Mouse (Mus musculus) right cerebral cortex, adult 2 months (tissue): Measurements from ENCODE around the gene Ogg1.

Experiments
- DNase-seq, 2 experiments: peaks; one replicate each; pipeline ENCODE4 v3.0.0; 2021 to 2022; ENCODE audit warnings: low spot score in 2 of 2

The Ogg1 gene

DNA sequence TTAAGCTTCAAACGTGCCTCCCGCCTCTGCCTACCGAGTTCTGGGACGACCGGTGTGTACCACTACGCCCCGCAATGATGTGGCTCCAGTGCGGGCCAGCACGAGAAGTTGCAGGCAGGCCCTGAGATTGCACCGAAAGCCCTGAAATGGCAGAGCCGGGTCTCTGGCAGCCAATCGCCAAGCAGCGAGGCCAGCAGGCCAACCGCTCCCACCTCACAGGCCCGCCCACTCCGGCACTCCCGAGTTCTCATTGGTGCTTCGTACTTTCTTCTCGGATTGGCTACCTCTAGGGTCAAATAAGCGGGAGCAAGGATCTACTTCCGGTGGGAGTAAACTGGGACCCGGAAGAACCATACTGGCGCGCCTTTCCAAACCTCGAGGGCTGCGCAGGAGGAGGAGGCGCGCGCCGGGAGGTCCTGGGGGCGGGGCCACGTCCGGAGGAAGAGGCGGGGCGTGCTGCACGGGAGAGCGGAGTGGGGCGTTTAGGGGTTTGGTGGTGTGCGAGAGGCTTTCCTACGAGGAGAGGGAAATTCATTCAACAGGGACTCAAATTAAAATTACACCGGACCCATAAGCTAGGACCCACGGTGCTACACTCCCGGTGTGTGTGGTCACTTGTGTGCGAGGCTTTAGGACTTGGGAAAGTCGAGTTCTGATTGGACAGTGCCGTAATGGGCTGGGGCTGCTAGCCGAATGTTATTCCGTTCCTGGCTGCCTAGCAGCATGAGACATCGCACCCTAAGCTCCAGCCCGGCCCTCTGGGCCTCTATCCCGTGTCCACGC lies at the start of gene Ogg1:
Gene Ogg1 (plus strand): TSS at position 440 of the 783 bp plus-strand sequence.
- peak; percentile 99 for DNase-seq

DNA sequence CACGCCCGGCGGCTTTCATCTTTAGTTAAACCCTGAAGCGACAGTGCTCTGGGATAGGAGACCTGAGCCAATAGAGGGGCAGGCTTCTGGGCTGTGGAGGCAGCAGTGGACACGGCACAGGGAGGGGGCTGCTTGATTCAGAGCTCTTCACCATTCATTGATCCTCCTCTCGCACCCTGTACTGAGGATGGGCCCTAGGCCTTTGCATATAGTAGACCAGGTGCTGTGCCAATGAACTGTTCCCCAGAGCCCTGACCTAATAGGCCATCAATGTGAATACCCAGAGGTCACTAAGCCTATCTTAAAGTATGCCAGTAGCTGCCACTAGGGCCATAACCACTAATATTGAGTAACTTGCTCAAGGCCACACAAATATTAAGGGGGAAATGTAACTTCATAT lies 45.1 kb upstream of the Ogg1 start:
- DNase-seq: no peak

DNA sequence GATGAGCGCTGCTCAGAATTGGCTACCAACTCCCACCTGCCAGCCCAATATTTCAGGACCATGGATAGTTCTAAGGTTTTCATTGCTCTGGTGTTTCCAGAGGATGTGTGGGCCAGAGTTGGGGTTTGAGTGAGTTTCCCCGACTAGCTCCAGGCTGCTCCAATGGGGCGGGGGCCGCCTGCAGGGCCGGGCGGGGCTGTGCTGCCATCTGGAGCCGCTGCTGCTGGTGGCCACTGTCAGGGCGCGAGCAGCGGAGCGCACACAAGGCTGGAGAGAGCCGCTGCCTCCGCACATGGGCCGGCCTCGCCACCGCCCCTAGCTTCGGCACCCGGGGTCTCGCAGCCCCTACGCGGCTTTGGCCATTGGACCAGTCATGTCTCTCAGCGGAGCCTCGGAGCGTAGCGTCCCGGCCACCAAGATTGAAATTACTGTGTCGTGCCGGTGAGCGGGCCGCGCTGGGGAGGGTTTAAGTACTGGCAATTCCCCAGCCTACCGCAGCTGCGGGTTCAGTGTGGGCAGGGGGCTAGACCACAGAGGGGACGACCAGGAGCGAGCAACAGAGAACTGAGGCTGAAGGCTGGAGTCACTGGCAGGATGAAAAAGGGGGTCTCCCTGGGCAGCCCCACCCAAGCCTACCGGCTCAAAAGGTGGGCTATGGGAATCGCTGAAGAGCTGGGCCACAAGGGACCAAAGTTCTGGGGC lies 44.5 kb upstream of the Ogg1 start, which contains the start of gene Cpne9:
Gene Cpne9 (plus strand): TSS at position 207 of the 702 bp plus-strand sequence.
- DNase-seq: peak in 1 of 2 experiments; percentile 38

DNA sequence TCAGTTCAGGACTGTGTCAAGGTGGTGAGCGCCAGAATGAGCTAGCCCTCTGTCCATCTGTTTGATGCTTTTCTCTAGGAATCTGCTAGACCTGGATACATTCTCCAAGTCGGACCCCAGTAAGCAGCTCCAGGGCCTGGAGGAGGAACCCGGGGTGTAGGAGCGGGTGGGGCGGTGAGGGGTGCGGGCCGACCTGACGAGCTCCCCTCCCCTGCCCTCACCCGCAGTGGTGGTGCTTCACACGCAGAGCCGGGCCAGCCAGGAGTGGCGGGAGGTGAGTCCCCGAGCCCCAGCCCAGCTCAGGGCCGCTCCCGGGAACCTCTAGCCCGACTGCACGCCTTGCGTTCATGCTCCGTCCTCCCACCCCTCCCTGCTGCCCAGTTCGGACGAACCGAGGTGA lies 43.8 kb upstream of the Ogg1 start:
- DNase-seq: no peak

DNA sequence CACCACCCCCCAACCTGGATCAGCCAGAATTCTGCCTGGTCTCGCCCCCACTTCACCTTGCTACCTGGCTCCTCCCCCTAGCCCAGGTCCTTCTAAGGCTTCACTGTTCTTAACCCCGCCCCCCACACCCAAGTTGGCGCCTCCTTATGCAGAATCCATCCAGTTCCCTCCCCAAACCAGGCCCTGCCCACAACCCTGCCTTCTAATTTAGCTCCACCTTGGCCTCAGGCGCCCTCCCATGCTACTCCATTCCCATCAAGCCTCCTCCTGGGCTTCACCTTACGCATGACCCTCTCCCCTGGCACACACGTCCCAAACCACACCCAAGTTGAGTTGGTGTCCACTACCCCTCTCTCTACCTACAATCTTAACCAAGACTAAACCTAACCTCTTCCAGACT lies 43.3 kb upstream of the Ogg1 start:
- DNase-seq: no peak

DNA sequence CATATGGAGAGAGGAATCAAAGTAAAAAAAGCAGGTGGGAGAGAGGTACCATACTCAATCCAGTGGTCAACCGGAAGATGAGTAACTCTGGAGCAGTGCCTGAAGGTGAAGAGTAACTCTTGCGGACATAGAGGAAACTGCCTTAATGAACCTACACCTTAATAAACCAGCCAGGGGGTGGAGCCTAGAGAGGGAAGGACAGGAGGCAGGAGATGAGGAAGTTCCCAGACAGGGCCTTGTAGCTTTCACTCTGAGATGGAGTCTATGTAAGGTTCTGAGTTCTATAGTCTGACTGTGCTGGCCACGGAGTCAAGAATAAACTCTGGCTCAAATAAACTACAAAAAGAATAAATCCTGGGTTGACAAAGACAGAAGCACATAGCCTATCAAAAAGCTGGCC lies 41.8 kb upstream of the Ogg1 start:
- DNase-seq: no peak

- DNase-seq: no peak
Measured at GRCm38 (mm10) chr6:113286316-113286715, 40.5 kb upstream of the Ogg1 start.

GRCm38 (mm10) chr6:113287236-113287635 lies 39.5 kb upstream of the Ogg1 start:
- peak; percentile 49 to 67 for DNase-seq

- DNase-seq: no peak
Measured at GRCm38 (mm10) chr6:113289346-113289745, 37.4 kb upstream of the Ogg1 start.

- no peak for DNase-seq
Measured at GRCm38 (mm10) chr6:113290346-113290745, 36.4 kb upstream of the Ogg1 start.

GRCm38 (mm10) chr6:113292938-113293337 lies 33.8 kb upstream of the Ogg1 start:
- no peak for DNase-seq

- DNase-seq: no peak
Measured at GRCm38 (mm10) chr6:113296046-113296445, 30.7 kb upstream of the Ogg1 start.

GRCm38 (mm10) chr6:113296639-113297038 lies 30.1 kb upstream of the Ogg1 start:
- DNase-seq: no peak

DNA sequence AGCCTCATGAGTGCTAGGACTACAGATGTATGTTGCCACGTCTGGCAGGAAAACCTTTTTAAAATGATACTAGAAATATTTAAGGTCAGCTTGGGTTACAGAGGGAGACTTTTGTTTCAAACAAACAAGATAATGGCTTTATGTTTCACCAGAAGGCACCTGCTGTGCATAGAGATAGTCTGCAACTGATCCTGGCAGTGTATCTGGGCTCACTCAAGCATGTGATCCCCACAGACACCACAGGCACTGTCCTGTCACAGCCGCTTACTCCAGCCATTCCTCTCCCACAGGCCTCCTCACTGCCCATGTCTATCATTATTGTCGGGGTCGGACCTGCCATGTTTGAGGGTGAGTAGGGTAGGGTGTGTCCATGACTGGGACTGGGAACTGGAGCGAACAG lies 25.4 kb upstream of the Ogg1 start:
- DNase-seq: no peak

GRCm38 (mm10) chr6:113302258-113302657 lies 24.5 kb upstream of the Ogg1 start:
- DNase-seq: no peak

GRCm38 (mm10) chr6:113306322-113306985 lies 20.3 kb upstream of the Ogg1 start:
- peak; percentile 98 to 99 for DNase-seq

DNA sequence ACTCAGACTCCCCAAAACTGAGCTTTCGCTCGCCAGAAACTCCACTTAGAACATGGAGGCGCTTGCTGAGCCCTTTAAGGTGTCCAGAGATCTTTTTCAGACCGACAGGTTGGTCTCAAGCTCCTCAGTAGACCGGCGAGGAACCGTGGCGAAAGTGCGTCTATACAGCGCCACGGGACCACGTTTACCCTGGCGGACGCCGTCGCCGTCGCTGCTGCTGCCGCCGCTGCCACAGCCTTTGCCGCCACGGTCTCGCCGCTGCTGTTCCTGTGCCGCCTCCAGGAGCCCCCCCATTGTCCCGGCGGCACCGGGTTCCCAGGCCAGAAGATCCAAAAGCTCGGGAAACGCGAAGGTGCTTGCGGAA lies 19.8 kb upstream of the Ogg1 start, which contains the start of gene Brpf1:
Gene Brpf1 (plus strand): TSS at position 152 of the 364 bp plus-strand sequence.
- DNase-seq: no peak

DNA sequence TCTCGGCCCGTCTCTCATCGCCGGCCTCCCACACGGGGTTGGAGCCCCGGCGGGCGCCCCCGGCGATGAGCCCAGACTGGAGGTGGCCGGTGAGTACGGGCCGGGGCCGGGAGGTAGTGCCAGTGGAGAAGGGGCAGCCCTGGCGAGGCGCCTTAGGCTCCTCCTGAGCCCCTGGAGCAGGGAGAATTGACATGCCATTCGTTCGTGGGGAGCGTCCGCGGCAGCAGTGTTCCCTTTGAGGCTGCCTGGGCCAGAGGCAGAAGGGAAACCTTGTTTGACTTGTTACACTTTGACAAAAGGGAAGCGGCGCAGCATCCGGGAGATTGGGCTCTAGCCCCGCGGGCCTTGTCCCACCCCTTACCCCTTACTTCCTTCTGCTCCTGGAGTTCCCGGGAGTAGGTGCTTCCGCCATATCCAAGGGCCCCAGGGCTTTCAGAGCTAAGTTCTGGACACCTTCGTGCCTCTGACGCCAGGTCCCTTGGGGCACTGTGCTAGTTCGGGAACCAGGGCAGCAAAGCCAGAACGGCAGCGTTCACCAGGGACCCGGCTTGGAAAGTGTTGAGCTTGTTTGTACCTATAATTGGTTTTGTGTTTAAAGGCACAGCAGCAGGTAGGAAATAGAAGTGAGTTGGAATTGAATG lies 19.2 kb upstream of the Ogg1 start:
- peak; percentile 22 to 39 for DNase-seq

DNA sequence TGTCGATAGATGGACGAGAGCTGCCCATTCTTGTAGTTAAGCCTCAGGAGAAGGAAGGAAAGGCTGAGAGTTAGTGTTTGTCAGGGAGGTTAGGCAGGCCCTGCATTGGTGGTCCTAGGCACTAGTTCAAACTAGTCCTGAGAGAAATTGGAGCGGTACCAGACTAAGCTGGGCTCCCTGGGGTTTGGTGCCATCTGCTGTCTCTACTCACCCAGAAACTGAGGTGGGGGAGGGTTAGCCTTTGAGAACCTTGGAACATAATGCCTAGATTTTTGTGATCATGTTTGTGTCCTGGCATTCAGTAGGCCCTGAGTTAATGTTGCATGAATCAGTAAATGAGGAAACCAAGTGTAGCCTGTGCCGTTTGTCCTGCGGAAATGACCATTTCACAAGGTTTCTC lies 18.6 kb upstream of the Ogg1 start:
- peak; percentile 42 to 58 for DNase-seq

GRCm38 (mm10) chr6:113315972-113316371 lies 10.8 kb upstream of the Ogg1 start:
- no peak for DNase-seq

GRCm38 (mm10) chr6:113329396-113329795 lies 2.6 kb downstream of the Ogg1 start:
- no peak for DNase-seq

DNA sequence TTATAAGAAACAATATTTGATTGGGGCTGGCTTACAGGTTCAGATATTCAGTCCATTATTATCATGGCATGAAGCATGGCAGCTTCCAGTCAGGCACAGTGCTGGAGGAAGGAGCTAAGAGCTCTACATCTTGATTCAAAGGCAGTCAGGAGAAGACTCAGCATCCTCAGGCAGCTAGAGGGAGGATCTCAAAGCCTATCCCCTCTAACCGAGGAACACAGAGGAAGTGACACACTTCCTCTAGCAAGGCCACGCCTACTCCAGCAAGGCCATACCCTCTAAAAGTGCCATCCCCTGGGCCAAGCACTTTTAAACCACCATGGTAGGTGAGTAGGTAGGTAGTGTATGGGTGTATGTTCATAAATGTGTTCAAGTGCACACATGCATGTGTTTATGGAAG lies 3.8 kb downstream of the Ogg1 start:
- no peak for DNase-seq
